Mouse (Mus musculus) left cerebral cortex, postnatal 10 days (tissue): ENCODE measurements around the gene Trim10. TPM values are rescaled to one million over a fixed set of nuclear protein-coding genes. Genes with fewer than 3 reads are reported as not detected.
"Not testable (repeated sequence)": the region's sequence is repeated elsewhere in the genome, so short reads cannot be mapped to it uniquely, and the experiment has no call there.

ENCODE experiments used
- DNase-seq, 2 experiments: peaks; one replicate each; pipeline ENCODE4 v3.0.0; 2021 to 2022; ENCODE audit warnings: low spot score in 2 of 2, mixed read lengths in 1 of 2; ENCODE audit errors: extremely low spot score in 1 of 2
- intact Hi-C: fragments of 180-260 bp; cut with DNase I; formaldehyde crosslinking; loops from one replicate; pipeline ENCODE4 v1.15.1; 2025
- total RNA-seq, 2 experiments: library from RNA; stranded (reverse); gene quantifications; 2 replicates each; pipeline ENCODE4 v1.2.3; 2021

Trim10 gene
- total RNA-seq, result under 1 TPM in 1 of 2 experiments, not detected in 1; 0.19 TPM

DNA sequence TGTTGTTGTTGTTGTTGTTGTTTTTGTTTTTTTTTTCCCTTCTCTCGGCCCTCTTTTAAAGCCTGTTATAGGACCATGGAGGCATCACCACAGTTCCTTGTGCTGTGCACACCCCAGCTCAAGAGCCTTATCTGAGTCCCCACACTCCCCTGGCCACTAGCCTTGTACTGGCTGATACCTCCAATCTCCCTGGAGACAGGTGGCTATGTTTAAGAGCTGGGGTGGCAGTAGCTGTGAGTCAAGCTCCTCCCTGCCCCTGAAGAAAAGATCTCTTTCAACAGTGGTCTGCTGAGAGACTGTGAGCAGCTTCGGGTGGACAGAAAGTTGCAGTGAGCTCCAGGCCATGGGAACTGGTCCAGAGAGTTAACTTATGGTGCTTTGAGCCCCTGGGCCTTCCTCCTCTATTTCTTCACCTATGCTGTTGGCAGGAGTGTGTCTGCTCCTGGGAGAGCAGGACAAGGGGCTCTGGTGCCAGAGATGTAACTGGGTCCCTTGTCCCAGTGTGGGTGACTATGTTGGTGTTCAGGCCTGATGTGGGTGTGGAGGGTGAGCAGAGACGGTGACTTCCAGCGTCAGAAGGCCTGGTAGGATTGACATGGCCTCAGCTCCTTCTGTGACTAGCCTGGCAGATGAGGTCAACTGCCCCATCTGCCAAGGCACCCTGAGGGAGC lies at the start of gene Trim10:
Trim10 (plus strand) TSS at position 291 of the 671 bp plus-strand sequence.
- intact Hi-C loops, result no loop called here
- DNase-seq, result no peak

DNA sequence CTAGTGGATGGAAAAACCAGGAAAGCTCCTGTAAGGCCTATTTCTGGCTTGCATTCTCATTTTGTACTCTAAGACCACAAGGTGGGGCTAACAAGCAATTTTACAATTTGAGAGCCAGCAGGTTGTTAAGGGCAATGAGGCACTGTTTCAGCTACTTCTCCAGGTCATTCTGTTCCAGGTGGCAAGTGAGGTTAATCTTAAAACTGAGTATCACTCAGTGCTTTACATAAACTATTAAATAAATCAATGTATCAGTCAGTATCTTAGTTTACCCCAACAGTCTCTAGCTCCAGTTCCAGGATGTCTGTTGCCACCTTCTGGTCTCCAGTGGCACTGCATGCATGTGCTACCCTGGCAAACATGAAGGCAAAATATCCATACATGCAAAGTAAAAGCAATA lies 45.4 kb upstream of the Trim10 start:
- peak in 1 of 2 experiments; percentile 51 for DNase-seq
- intact Hi-C loops, result no loop called here

DNA sequence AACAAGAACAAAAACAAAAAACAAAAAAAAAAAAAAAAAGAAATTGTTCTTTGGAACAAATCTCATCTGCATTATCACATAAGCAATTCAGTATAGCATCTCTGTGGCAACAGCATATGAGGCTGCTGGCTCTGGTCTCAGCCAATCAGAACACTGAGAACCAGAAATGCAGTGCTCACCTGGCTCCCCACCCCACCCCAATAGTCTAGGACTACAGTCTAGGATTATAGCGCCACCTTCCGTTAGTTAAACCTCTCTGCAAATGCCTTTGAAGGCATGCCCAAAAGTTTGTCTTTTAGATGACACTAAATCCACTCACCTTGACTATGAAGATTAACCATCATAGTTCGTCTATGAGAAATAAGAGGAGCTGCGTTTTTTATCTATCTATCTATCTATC lies 43.8 kb upstream of the Trim10 start:
- DNase-seq, result no peak
- intact Hi-C loops, result no loop called here

DNA sequence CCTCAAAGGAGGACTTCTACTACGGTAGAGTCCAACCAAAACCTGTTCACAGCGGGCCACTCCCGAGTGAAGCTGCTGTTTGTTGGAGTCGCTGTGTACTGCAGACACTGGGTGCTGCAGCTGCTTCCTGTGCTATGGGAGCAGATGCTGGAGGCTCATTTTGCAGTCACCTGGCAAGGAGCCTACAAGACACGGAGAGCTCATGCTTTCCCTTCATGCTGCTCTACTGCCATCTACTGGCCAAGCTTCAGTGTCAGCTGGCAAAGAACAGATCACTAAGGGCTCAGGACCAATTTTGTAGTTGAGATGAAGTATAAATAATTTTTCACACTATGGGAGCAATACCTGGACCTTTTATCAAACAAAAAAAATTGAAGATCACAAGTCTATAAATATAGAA lies 43.4 kb upstream of the Trim10 start:
- intact Hi-C loops, result not testable (repeated sequence)
- peak; percentile 90 to 93 for DNase-seq

DNA sequence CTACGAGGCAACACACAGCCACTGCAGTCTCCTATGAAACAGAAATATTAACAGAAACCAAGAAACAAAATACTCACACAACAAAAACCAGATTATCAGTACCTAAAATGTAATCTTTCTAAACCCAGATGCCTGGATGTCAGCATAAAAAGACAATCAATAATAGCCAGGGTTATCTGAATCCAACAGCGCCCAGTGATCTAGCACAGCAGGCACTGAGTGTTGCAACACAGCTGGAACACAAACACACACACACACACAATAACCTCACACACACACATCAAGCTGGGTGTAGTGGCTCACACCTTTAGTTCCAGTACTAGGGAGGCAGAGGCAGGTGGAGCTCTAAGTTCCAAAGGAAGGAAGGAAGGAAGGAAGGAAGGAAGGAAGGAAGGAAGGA lies 40.9 kb upstream of the Trim10 start:
- no peak for DNase-seq
- intact Hi-C loops, result no loop called here

DNA sequence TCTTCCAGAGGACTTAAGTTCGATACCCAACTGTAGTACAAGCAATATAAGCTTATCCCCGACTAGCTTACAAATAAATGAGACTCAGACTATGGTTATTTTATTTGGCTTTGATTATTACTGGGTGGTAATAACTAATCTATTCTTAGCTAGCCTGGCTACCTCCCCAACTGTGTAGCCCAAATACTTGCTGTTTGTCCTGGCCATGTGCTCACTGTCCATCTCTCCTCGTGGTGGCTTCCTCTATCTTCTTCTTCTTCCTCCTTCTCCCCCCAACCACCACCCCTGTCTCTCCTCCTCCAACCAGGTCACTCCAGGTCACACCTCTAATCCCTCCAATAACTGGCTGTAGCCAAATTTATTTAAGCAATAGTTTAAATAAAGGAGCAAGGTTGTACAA lies 38.9 kb upstream of the Trim10 start:
- intact Hi-C loops, result no loop called here
- no peak for DNase-seq

DNA sequence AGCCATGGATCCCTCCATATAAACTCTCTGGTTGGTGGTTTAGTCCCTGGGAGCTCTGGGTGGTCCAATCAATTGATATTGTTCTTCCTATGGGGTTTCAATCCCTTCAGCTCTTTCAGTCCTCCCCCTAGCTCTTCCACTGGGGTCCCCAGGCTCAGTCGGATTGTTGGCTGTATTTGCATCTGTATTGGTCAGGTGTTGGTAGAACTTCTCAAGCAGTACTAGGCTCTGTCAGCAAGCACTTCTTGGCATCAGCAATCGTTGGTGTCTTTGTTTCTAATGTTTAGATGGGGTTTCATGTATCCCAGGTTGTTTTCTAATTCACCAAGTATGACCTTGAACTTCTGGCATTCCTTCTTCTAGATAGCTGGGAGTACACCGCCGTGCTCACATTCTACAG lies 36.7 kb upstream of the Trim10 start:
- DNase-seq, result no peak
- intact Hi-C loops, result no loop called here

DNA sequence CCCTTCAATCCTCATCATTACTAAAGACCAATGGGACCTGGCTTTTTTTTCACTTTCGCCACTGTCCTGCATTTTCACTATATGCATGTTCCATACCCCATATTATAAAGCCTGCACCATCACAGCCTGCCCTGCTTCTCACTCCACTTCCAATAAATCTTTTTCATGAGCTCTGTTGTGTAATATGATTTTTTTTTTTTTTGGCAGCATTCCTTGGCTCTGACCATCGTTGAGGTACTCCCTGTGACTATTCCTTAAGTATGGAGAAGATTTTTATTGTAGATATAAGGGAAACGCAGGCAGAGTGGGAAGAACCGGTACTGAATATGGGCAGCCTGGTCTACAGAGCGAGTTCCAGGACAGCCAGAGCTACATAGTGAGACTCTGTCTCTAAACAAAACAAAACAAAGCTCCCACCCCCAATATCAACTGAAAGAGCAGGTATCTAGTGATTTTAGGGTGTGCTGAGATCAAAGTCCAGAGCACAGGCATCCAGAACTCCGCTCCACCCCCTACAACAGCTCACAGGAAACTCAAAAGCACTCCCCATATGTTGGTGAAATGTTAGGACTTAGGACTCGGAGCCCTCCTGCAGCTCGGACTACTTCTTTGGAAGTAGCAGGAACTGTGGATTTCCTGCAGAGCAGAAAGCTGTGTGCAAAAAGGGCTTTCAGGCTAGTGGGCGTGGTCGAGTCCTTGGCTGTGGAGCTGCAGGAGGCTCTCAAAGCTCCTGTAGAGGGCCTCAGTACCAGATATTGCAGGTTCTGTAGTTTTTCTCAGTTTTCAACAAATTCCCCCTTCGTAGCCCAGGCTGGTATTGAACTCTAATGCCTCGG lies 33.6 kb upstream of the Trim10 start:
- intact Hi-C loops, result no loop called here
- DNase-seq, result peak; percentile 25 to 88

DNA sequence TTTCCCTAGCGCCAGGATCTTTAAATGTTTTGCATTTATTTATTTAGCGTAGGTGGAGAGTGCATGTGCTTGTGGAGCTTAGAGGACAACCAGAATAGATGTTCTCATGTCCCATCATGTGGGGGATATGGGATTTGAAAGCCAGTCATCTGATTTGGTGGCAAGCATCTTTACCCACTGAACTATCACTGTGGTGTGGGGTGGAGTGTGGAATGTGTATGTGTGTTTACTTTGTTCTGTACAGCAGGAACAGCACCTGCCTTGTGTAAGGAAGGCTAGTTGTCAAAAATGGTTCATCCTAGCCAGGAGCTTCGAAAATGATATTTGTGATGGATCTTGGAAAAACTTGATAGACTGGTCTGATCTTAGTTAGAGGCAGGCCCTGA lies 33.0 kb upstream of the Trim10 start:
- intact Hi-C loops, result no loop called here
- no peak for DNase-seq

DNA sequence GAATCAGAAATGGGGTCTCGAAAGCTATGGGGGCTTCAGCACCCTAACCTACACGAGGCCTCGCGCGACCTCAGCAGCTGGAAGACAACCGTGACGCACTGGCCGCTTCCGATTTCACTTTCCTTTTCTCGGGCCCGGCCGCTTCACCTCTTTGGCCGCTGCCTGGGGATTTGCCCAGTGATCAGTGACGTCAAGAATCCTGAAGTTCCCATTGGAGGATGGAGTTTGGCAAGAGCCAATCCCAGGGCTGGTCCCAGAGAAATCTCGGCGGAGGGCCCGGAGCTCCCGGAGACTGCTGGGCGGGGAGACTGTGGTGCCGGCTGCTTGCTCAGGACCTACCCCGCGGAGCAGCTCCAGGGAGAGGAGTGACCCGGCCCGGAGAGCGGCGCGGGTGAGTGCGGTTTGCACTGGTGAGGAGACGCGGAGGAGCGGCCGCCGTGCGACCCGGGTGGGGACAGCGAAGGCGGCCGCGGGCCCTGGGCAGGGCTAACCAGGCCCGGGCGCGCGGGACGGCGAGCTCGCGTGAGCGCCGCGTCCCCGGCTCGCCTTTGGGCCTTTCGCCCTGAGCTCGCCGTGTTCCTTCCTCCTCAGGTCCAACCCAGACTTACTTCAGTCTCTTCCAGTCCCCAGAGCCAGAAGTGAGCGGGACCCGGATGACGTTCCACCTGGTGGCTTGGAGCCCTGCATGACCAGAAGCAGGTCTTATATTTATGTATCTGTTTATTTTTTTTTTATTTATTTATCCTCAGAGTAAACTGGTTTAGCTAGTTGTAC lies 32.3 kb upstream of the Trim10 start, which contains the start of gene Trim26:
Trim26 (plus strand) TSS at position 261 of the 774 bp plus-strand sequence.
- intact Hi-C loops, result no loop called here
- peak; percentile 96 to 97 for DNase-seq

DNA sequence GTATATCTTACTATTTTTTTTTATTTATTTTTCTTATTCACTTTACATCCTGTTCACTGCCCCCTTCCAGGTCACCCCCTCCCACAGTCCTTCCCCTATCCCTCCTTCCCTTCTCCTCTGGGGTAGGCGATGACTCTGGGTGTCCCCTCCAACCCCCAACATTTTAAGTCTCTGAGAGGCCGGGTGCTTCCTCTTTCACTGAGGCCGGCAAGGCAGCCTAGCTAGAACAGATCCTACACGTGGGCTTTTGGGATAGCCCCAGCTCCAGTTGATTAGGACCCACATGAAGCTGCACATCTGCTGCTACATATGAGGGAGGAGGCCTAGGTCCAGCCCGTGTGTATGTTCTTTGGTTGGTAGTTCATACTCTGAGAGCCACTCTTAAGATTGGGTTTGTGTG lies 30.4 kb upstream of the Trim10 start:
- DNase-seq, result no peak
- intact Hi-C loops, result no loop called here

DNA sequence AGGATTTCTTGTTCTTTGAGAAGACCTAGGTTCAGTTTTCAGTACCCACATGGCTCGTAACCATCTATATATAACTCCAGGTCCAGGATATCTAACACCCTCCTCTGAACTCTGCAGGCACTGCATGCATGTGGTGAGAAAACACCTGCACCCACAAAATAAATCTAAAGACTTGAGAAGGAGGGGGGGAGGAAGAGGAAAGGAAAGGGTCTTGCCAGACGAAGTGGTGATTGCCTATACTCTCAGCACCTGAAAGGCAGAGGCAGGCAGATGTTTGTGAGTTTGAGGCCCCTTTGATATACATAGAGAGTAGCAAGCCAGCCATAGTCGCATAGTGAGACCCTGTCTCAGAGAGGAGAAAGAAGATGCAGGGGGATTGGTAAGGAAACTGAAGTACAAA lies 29.4 kb upstream of the Trim10 start:
- intact Hi-C loops, result no loop called here

DNA sequence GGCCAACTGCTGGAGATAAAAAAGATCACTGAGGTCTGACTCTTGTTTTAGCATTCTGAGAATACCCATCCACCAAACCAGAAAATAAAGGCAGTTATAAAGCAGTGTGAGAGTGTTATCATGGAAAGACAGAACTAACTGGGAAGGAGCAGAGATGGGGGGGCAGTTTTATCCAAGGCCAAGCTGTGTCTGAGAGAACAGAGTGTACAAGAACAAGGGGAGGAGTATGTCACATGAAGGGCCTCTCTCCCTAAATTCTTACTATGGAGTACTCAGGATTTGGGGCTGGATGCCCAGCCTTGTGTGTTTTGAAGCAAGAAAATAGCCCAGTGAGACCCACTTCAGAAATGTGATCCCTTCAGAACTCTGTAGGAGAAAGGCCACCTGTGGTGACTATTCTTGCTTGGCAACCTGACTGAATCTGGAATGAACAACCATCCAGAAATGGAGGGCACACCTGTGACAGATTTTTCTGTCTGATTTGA lies 28.4 kb upstream of the Trim10 start:
- no peak for DNase-seq
- intact Hi-C loops, result no loop called here

More for the DNA sequence above, 29.4 kb upstream of the Trim10 start:
- DNase-seq, result no peak

DNA sequence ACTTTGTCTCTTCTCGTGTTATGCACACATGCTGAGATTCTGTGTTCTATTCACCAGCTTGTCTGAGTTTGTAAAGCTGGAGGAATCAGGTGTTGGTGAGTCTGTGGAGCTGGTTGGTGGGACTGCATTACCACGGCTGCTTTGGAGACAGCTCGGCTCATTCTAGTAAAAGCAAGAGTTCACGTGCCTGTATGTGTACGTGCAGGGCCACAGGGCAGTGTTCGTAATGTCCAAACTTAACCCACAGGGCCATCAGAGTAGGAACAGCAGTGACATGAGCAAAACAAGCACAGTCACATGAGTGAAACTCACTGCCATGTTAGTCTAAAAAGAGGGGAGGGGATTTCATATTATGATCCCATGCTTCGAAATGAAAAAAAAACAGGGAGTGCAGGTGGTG lies 25.7 kb upstream of the Trim10 start:
- intact Hi-C loops, result no loop called here
- DNase-seq, result no peak

DNA sequence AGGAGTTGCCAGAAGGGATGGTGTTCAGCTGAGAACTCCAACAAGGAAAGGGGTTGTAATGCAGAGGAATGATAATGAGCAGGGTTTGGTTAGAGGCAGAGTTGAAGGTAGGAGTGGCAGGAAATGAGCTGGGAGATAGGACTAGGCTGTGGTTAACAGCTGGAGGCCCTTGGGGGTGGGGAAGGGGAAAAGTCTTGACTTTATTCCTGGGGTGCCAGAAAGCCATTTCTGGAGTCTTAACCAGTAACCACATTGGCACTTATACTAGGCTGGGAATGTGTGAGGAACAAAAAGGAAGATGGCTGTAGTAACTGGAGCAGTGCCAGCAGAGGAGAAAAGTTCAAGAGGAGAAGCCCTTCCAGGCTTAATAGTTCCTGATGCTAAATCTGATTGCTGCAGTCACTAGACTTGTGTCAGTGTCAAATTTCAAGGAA lies 25.1 kb upstream of the Trim10 start:
- intact Hi-C loops, result no loop called here

DNA sequence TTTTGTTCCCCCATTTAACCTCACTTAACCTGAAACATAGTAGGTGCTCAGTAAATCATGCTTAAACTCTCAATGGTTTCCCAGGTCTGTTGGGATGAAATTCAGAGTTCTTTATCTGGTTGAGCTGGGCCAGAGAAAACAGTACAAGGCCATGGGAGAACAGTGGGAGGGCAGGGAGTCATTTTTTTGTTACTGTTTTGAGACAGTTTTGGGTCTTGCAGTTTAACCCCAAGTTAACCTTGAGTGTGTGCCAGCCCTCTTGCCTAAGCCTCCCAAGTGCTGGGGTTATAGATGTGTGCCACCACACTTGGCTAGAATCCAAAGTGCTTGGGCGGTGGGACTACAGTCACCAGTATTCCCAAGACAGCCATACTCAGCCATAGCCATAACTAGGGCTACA lies 24.6 kb upstream of the Trim10 start:
- intact Hi-C loops, result no loop called here
- no peak for DNase-seq

More for the DNA sequence above, 25.1 kb upstream of the Trim10 start:
- DNase-seq, result no peak

DNA sequence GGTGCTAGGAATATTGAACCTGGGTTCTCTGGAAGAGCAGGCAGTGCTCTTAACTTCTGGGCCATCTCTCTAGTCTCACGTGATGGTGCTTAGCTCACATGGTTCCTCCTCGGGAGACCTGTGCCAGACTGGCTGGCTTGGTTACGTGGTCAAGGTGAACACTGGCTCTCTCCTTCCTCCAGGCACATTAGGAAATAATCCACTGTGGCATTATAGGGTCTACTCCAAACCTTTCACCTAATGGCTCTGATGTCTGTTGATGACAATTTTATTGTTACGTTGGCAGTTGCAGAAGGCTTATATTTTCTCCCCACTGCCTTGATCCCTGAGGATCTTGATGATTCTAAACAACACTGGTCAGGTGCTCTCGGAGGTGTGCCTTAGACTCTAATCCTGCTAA lies 20.5 kb upstream of the Trim10 start:
- DNase-seq, result no peak
- intact Hi-C loops, result no loop called here

DNA sequence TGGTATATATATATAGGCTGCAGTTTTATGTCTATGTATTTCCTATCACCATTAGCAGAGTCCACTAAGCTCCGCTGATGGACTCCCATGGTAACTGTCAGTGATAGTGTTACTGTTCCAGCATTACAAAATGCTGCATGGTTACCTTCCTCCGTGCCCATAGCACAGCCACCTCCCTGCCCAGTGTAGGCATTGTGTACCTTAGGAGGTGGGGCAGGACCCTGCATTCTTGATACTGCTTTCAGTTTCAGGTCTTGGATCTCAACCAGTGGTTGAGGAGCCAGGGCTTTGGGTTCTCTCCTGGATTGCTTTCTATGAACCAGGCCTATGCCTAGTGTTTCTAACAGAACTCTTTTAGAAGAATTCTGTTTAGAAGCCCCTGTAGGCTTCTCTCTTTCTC lies 19.4 kb upstream of the Trim10 start:
- intact Hi-C loops, result no loop called here
- no peak for DNase-seq

DNA sequence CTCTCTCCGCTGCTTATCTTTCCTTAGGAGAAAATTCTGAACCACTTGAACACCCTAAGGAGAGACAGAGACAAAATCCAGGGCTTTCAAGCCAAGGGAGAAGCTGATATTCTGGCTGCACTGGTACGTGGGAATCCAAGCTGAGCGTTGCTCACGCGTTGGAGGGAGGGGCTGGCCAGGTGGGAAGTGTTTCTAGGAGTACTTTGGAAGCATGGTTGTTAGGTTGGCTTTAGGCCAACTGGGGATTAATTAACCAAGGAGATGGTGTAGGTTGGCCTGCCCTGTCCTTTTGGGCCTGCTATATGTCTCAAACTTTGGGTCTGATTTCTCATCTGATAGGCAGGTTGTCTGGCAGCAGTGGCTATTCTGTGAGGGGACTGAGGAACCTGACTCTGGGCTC lies 18.2 kb upstream of the Trim10 start:
- no peak for DNase-seq
- intact Hi-C loops, result no loop called here
